In genomic region chr17:5311062-5311461, GRCm38 (mm10) we compare ENCODE assay signal across 18 mouse cellular contexts.
DNase-seq lines count a peak whose midpoint lies in the region; ATAC-seq and TF ChIP-seq lines count a peak whose summit lies in the region.
"Had no signal": no experiment of that assay in that cellular context is flagged by ENCODE, and none has a peak within 500 bp of the region (broad histone marks: within the 10 kb centered on the region; RNA-seq: fewer than 3 reads in every experiment).

No protein-coding gene starts in this region.

- H3K4me2 ChIP-seq in embryonic facial prominence, embryonic 12.5 days (replicated peaks): no peak overlapping the region
- no peak overlapping the region for H3K4me2 ChIP-seq in lung, embryonic 15.5 days
- H3K4me2 ChIP-seq in forebrain, embryonic 16.5 days (ENCODE audit: low read length): no peak overlapping the region
- H3K4me2 ChIP-seq: heart, embryonic 13.5 days had no signal

- H3K36me3 ChIP-seq in embryonic facial prominence, embryonic 12.5 days: peaks cover 53% of the 10 kb centered on the region
- H3K36me3 ChIP-seq in embryonic facial prominence, embryonic 10.5 days (replicated peaks): peaks cover 69% of the 10 kb centered on the region
- H3K36me3 ChIP-seq in lung, embryonic 15.5 days: peaks cover 14% of the 10 kb centered on the region; the same call in 1 of the 2 replicates
- peaks cover 2% of the 10 kb centered on the region; the same call in 1 of the 2 replicates for H3K36me3 ChIP-seq in forebrain, embryonic 16.5 days (ENCODE audit: control insufficient read depth, insufficient read depth)

- H3K27ac ChIP-seq in embryonic facial prominence, embryonic 12.5 days: peak overlapping the region; percentile 41; the same call in 1 of the 2 replicates
- H3K27ac ChIP-seq in embryonic facial prominence, embryonic 10.5 days (replicated peaks): no peak overlapping the region
- 0 out of 2 replicates have a peak overlapping the region, but pooled peaks have one; percentile 29 for H3K27ac ChIP-seq in lung, embryonic 15.5 days
- H3K27ac ChIP-seq in forebrain, embryonic 16.5 days (ENCODE audit: low read length): peak overlapping the region; percentile 82
- H3K27ac ChIP-seq in olfactory bulb, adult 2 months (ENCODE audit: insufficient read depth, low read depth, low read length): 0 out of 2 replicates have a peak overlapping the region, but pooled peaks have one; percentile 12
- H3K27ac ChIP-seq: heart, embryonic 13.5 days; hindbrain, embryonic 10.5 days had no signal

- H3K9ac ChIP-seq in embryonic facial prominence, embryonic 12.5 days: no peak overlapping the region
- H3K9ac ChIP-seq in lung, embryonic 15.5 days: no peak overlapping the region
- no peak overlapping the region for H3K9ac ChIP-seq in forebrain, embryonic 16.5 days (replicated peaks; ENCODE audit: low read depth, low read length)

- H3K4me1 ChIP-seq in embryonic facial prominence, embryonic 12.5 days: peaks cover 22% of the 10 kb centered on the region
- H3K4me1 ChIP-seq in embryonic facial prominence, embryonic 10.5 days: peaks cover 8% of the 10 kb centered on the region; the same call in 1 of the 2 replicates
- H3K4me1 ChIP-seq in lung, embryonic 15.5 days: peaks cover 21% of the 10 kb centered on the region
- H3K4me1 ChIP-seq in forebrain, embryonic 16.5 days (replicated peaks; ENCODE audit: control insufficient read depth, insufficient read depth, low read length): peaks cover 38% of the 10 kb centered on the region
- H3K4me1 ChIP-seq in olfactory bulb, adult 2 months (ENCODE audit: control insufficient read depth, insufficient read depth, low read length): peaks cover 19% of the 10 kb centered on the region
- H3K4me1 ChIP-seq: hindbrain, embryonic 10.5 days had no signal

- H3K9me3 ChIP-seq in embryonic facial prominence, embryonic 12.5 days: no peaks in the 10 kb centered on the region
- no peaks in the 10 kb centered on the region for H3K9me3 ChIP-seq in embryonic facial prominence, embryonic 10.5 days
- no peaks in the 10 kb centered on the region for H3K9me3 ChIP-seq in lung, embryonic 15.5 days
- H3K9me3 ChIP-seq in forebrain, embryonic 16.5 days (ENCODE audit: control insufficient read depth, low read length): no peaks in the 10 kb centered on the region
- H3K9me3 ChIP-seq: heart, embryonic 13.5 days; hindbrain, embryonic 10.5 days had no signal

- TF ChIP-seq POLR2A in olfactory bulb, adult 2 months (IDR thresholded peaks at IDR 0.05; ENCODE audit: insufficient read depth, low read depth, low read length): no peak

- no peak for TF ChIP-seq CTCF in olfactory bulb, adult 2 months (IDR thresholded peaks at IDR 0.05; ENCODE audit: insufficient read depth, low read depth, low read length)

- no peak overlapping the region for H3K4me3 ChIP-seq in embryonic facial prominence, embryonic 12.5 days
- H3K4me3 ChIP-seq in embryonic facial prominence, embryonic 10.5 days: no peak overlapping the region
- H3K4me3 ChIP-seq in lung, embryonic 15.5 days: no peak overlapping the region
- H3K4me3 ChIP-seq in forebrain, embryonic 16.5 days (replicated peaks; ENCODE audit: low read length): no peak overlapping the region
- H3K4me3 ChIP-seq in olfactory bulb, adult 2 months (ENCODE audit: insufficient read depth, low read depth, low read length): no peak overlapping the region
- H3K4me3 ChIP-seq: heart, embryonic 13.5 days; hindbrain, embryonic 10.5 days had no signal

- no peaks in the 10 kb centered on the region for H3K27me3 ChIP-seq in embryonic facial prominence, embryonic 12.5 days
- no peaks in the 10 kb centered on the region for H3K27me3 ChIP-seq in embryonic facial prominence, embryonic 10.5 days (replicated peaks; ENCODE audit: low read depth, poor library complexity, severe bottlenecking)
- no peaks in the 10 kb centered on the region for H3K27me3 ChIP-seq in lung, embryonic 15.5 days
- H3K27me3 ChIP-seq in forebrain, embryonic 16.5 days (replicated peaks; ENCODE audit: control insufficient read depth, insufficient read depth, low read length): no peaks in the 10 kb centered on the region
- H3K27me3 ChIP-seq: CH12.LX; heart, embryonic 13.5 days had no signal

- 90% methylated on average over 7 of the region's 7 CpGs for WGBS in embryonic facial prominence, embryonic 12.5 days
- WGBS in embryonic facial prominence, embryonic 10.5 days: 92% methylated on average over 7 of the region's 7 CpGs
- 84% methylated on average over 7 of the region's 7 CpGs for WGBS in lung, embryonic 15.5 days
- 78% methylated on average over 7 of the region's 7 CpGs for WGBS in forebrain, embryonic 16.5 days
- WGBS in olfactory bulb, adult 2 months: 77% methylated on average over 7 of the region's 7 CpGs

- no peak for ATAC-seq in embryonic facial prominence, embryonic 12.5 days (ENCODE audit: insufficient number of reproducible peaks, insufficient read depth, low FRiP score, low TSS enrichment)
- no peak for ATAC-seq in lung, embryonic 15.5 days (ENCODE audit: borderline replicate concordance, extremely low read depth, low FRiP score, low TSS enrichment)
- ATAC-seq in forebrain, embryonic 16.5 days: no peak

- no peak for DNase-seq in embryonic facial prominence, embryonic 10.5 days (ENCODE audit: low spot score)
- no peak for DNase-seq in lung, postnatal 25 days (ENCODE audit: low spot score)
- no peak for DNase-seq in kidney, adult 9 months
- DNase-seq in gastrocnemius, postnatal 4 days (ENCODE audit: low spot score in 2 of 2): no peak
- DNase-seq: adrenal gland, postnatal 36 days; cerebellum, postnatal 36 days; gastrocnemius, postnatal 10 days; kidney, adult 11 months; lung, adult 2 months; right cerebral cortex, postnatal 25 days; thymus, postnatal 25 days had no signal
